Mouse (Mus musculus): ENCODE measurements around the gene Pygb. TPM values are rescaled to one million over a fixed set of nuclear protein-coding genes. Genes with fewer than 3 reads are reported as not detected.

Pygb gene
- total and polyA plus RNA-seq, 3 experiments: 36.4 to 47.7 (median 43.2) TPM

- H3K36me3 ChIP-seq (replicated peaks in 1 of 2; ENCODE audit: control insufficient read depth in 1 of 2, insufficient read depth in 1 of 2, low read length in 1 of 2): peaks cover 7 to 36% of the 10 kb centered on the region in 2 experiments
- dilution Hi-C loops (cut with MboI; ENCODE audit: extremely low pct_ligation_motif_present, extremely low pct_unique_long_range_greater_than_20kb, low sequenced_read_pairs): no loop called here
Measured at GRCm38 (mm10) chr2:150855186-150855585, 68.7 kb downstream of the Pygb start.

GRCm38 (mm10) chr2:150858724-150859487 is 72.4 kb downstream of the Pygb start:
- peaks cover 18 to 42% of the 10 kb centered on the region in 2 experiments for H3K4me1 ChIP-seq (ENCODE audit: control insufficient read depth in 1 of 2, insufficient read depth in 2 of 2)
- peaks cover 2% of the 10 kb centered on the region; the same call in 1 of the 2 replicates for H3K79me2 ChIP-seq (replicated peaks; ENCODE audit: control insufficient read depth, extremely low read depth, insufficient read depth, poor library complexity, severe bottlenecking)
- no peak overlapping the region for H3K4me3 ChIP-seq (replicated peaks in 1 of 3; ENCODE audit: low read depth in 2 of 3, low read length in 2 of 3, poor library complexity in 1 of 3)
- peak overlapping the region; percentile 37; the same call in 1 of the 2 replicates for H3K9ac ChIP-seq (ENCODE audit: insufficient read depth, low read depth)
- no peak for DNase-seq (ENCODE audit: extremely low read depth)
- H3K4me2 ChIP-seq (ENCODE audit: insufficient read depth, low read depth, poor library complexity, severe bottlenecking): peak overlapping the region; percentile 90; the same call in 1 of the 2 replicates
- H3K27ac ChIP-seq (ENCODE audit: insufficient read depth, low read depth): no peak overlapping the region
- peaks cover 3% of the 10 kb centered on the region for H3K9me3 ChIP-seq (replicated peaks; ENCODE audit: low read length)
- in situ Hi-C loops (cut with MboI; ENCODE audit: low pct_ligation_motif_present, low pct_unique_long_range_greater_than_20kb, low sequenced_read_pairs) (no loop called here), dilution Hi-C loops (cut with MboI; ENCODE audit: extremely low pct_ligation_motif_present, extremely low pct_unique_long_range_greater_than_20kb, low sequenced_read_pairs) (no loop called here)
- H3K27me3 ChIP-seq (replicated peaks): no peaks in the 10 kb centered on the region
- no peak for TF ChIP-seq MYC (IDR thresholded peaks at IDR 0.05; ENCODE audit: low read depth, low read length)
- TF ChIP-seq USF2 (conservative IDR thresholded peaks at IDR 0.05; ENCODE audit: low read depth, low read length): no peak
- TF ChIP-seq TCF12 (IDR thresholded peaks at IDR 0.05; ENCODE audit: low read depth, low read length): no peak
- no peak for TF ChIP-seq CHD1 (IDR thresholded peaks at IDR 0.05; ENCODE audit: low read depth, low read length)
- no peak for TF ChIP-seq PAX5 (IDR thresholded peaks at IDR 0.05; ENCODE audit: low read length)
- peaks cover 7 to 20% of the 10 kb centered on the region in 2 experiments for H3K36me3 ChIP-seq (replicated peaks in 1 of 2; ENCODE audit: control insufficient read depth in 1 of 2, insufficient read depth in 1 of 2, low read length in 1 of 2)

More at GRCm38 (mm10) chr2:150855186-150855585, 68.7 kb downstream of the Pygb start:
- no peak overlapping the region for H3K27ac ChIP-seq (ENCODE audit: insufficient read depth, low read depth)
- in situ Hi-C loops (cut with MboI; ENCODE audit: low pct_ligation_motif_present, low pct_unique_long_range_greater_than_20kb, low sequenced_read_pairs): no loop called here
- no peak overlapping the region for H3K4me2 ChIP-seq (ENCODE audit: insufficient read depth, low read depth, poor library complexity, severe bottlenecking)
- H3K4me3 ChIP-seq (replicated peaks in 1 of 3; ENCODE audit: low read depth in 2 of 3, low read length in 2 of 3, poor library complexity in 1 of 3): no peak overlapping the region
- H3K79me2 ChIP-seq (replicated peaks; ENCODE audit: control insufficient read depth, extremely low read depth, insufficient read depth, poor library complexity, severe bottlenecking): no peaks in the 10 kb centered on the region
- H3K9me3 ChIP-seq (replicated peaks; ENCODE audit: low read length): no peaks in the 10 kb centered on the region
- no peak for DNase-seq (ENCODE audit: extremely low read depth)
- no peaks in the 10 kb centered on the region for H3K27me3 ChIP-seq (replicated peaks)
- H3K9ac ChIP-seq (ENCODE audit: insufficient read depth, low read depth): no peak overlapping the region
- H3K4me1 ChIP-seq (ENCODE audit: control insufficient read depth in 1 of 2, insufficient read depth in 2 of 2): peaks cover 10 to 31% of the 10 kb centered on the region in 2 experiments
- TF ChIP-seq CHD1 (IDR thresholded peaks at IDR 0.05; ENCODE audit: low read depth, low read length): no peak
- no peak for TF ChIP-seq CHD2 (IDR thresholded peaks at IDR 0.05; ENCODE audit: low read length)
- TF ChIP-seq BHLHE40 (IDR thresholded peaks at IDR 0.05; ENCODE audit: low read depth, low read length): no peak
- no peak for TF ChIP-seq MXI1 (IDR thresholded peaks at IDR 0.05; ENCODE audit: low read depth, low read length)
- TF ChIP-seq MAX (IDR thresholded peaks at IDR 0.05; ENCODE audit: low read length): no peak
- no peak for TF ChIP-seq TCF12 (IDR thresholded peaks at IDR 0.05; ENCODE audit: low read depth, low read length)

GRCm38 (mm10) chr2:150859709-150860470 is 73.4 kb downstream of the Pygb start:
- Histone ChIP-seq H3K36me3 (replicated peaks in 1 of 2; ENCODE audit: control insufficient read depth in 1 of 2, insufficient read depth in 1 of 2, low read length in 1 of 2) (peaks cover 7 to 19% of the 10 kb centered on the region in 2 experiments), H3K79me2 (replicated peaks; ENCODE audit: control insufficient read depth, extremely low read depth, insufficient read depth, poor library complexity, severe bottlenecking) (peaks cover 2% of the 10 kb centered on the region; the same call in 1 of the 2 replicates), H3K27ac (ENCODE audit: insufficient read depth, low read depth) (peak overlapping the region; percentile 85), H3K27me3 (replicated peaks) (no peaks in the 10 kb centered on the region), H3K4me1 (ENCODE audit: control insufficient read depth in 1 of 2, insufficient read depth in 2 of 2) (peaks cover 18 to 42% of the 10 kb centered on the region in 2 experiments), H3K4me3 (replicated peaks in 1 of 3; ENCODE audit: low read depth in 2 of 3, low read length in 2 of 3, poor library complexity in 1 of 3) (peak overlapping the region; percentile 3 to 24 (median 17)), H3K9ac (ENCODE audit: insufficient read depth, low read depth) (peak overlapping the region; percentile 37), H3K9me3 (replicated peaks; ENCODE audit: low read length) (peaks cover 3% of the 10 kb centered on the region), H3K4me2 (ENCODE audit: insufficient read depth, low read depth, poor library complexity, severe bottlenecking) (peak overlapping the region; percentile 90)
- in situ Hi-C loops (cut with MboI; ENCODE audit: low pct_ligation_motif_present, low pct_unique_long_range_greater_than_20kb, low sequenced_read_pairs) (loop anchor here (5.0 kb wide), 1 partner anchor 47 kb away; the partner anchor contains the start of gene Gins1), dilution Hi-C loops (cut with MboI; ENCODE audit: extremely low pct_ligation_motif_present, extremely low pct_unique_long_range_greater_than_20kb, low sequenced_read_pairs) (no loop called here)
- DNase-seq (ENCODE audit: extremely low read depth): peak; percentile 79
- TF ChIP-seq MAFK (IDR thresholded peaks at IDR 0.05; ENCODE audit: insufficient replicate concordance, low read length) (peak; percentile 83; the same call in 1 of the 2 replicates), POLR2A (IDR thresholded peaks at IDR 0.05; ENCODE audit: low read depth, low read length) (peak; percentile 14; the same call in 1 of the 2 replicates), ELF1 (IDR thresholded peaks at IDR 0.05; ENCODE audit: low read depth, low read length) (peak; percentile 72), UBTF (IDR thresholded peaks at IDR 0.05; ENCODE audit: low read depth, low read length) (no peak), TBP (conservative IDR thresholded peaks at IDR 0.05; ENCODE audit: low read depth, low read length) (no peak; the same call in 1 of the 2 replicates), EP300 (IDR thresholded peaks at IDR 0.05; ENCODE audit: low read length) (peak; percentile 78), ZKSCAN1 (IDR thresholded peaks at IDR 0.05; ENCODE audit: borderline replicate concordance, low read depth, low read length) (no peak), USF1 (IDR thresholded peaks at IDR 0.05; ENCODE audit: low read depth, low read length) (no peak), CHD1 (IDR thresholded peaks at IDR 0.05; ENCODE audit: low read depth, low read length) (0 out of 2 replicates have a peak, but pooled peaks have one; percentile 72), MAX (IDR thresholded peaks at IDR 0.05; ENCODE audit: low read length) (peak; percentile 80), JUND (conservative IDR thresholded peaks at IDR 0.05; ENCODE audit: low read depth, low read length) (peak; percentile 56; the same call in 1 of the 2 replicates), GABPA (IDR thresholded peaks at IDR 0.05; ENCODE audit: insufficient replicate concordance, low read depth, low read length) (no peak), CTCF (conservative IDR thresholded peaks at IDR 0.05 in 1 of 2, IDR thresholded peaks at IDR 0.05 in 1 of 2; ENCODE audit: low read depth in 2 of 2, low read length in 2 of 2) (no peak), TCF12 (IDR thresholded peaks at IDR 0.05; ENCODE audit: low read depth, low read length) (peak; percentile 42; the same call in 1 of the 2 replicates), POLR2AphosphoS2 (IDR thresholded peaks at IDR 0.05; ENCODE audit: low read depth, low read length) (no peak), MYC (IDR thresholded peaks at IDR 0.05; ENCODE audit: low read depth, low read length) (0 out of 2 replicates have a peak, but pooled peaks have one; percentile 43)
